Mouse (Mus musculus) ES-E14 (cell line): ENCODE data around the gene Arfip1. TPM values are rescaled to one million over a fixed set of nuclear protein-coding genes. Genes with fewer than 3 reads are reported as not detected.

ENCODE experiments used
- DNase-seq: peaks from one replicate; pipeline ENCODE4 v3.0.0-alpha.2; 2013; ENCODE audit warnings: low read depth, low spot score
- H3K27ac ChIP-seq: 2 replicates; pipeline ENCODE4 v1.5.1; 2012; ENCODE audit warnings: low read depth, mild to moderate bottlenecking, low read length, moderate library complexity, mixed read lengths; ENCODE audit not compliant: poor library complexity, insufficient read depth, severe bottlenecking
- H3K36me3 ChIP-seq: 2 replicates; pipeline ENCODE4 v1.6.1; 2012; ENCODE audit warnings: mild to moderate bottlenecking, low read length, moderate library complexity, mixed read lengths; ENCODE audit not compliant: control insufficient read depth, poor library complexity, insufficient read depth, severe bottlenecking
- H3K4me1 ChIP-seq, 2 experiments: fragments of 150-350 bp in 1 of 2; sonication (generic) in 1 of 2; 2 replicates each; pipeline ENCODE4 v1.6.1; 2012; ENCODE audit warnings: low read length in 2 of 2, mild to moderate bottlenecking in 1 of 2, mixed read lengths in 1 of 2; ENCODE audit not compliant: control insufficient read depth in 2 of 2, insufficient read depth in 2 of 2, poor library complexity in 1 of 2
- H3K4me3 ChIP-seq, 2 experiments: fragments of 150-350 bp in 1 of 2; sonication (generic) in 1 of 2; 2 replicates each; pipeline ENCODE4 v1.5.1; 2012; ENCODE audit warnings: low read length in 2 of 2, low read depth in 1 of 2, mild to moderate bottlenecking in 1 of 2, mixed read lengths in 1 of 2; ENCODE audit not compliant: insufficient read depth in 1 of 2, poor library complexity in 1 of 2, severe bottlenecking in 1 of 2
- H3K9ac ChIP-seq: 2 replicates; pipeline ENCODE4 v1.6.1; 2012; ENCODE audit warnings: low read depth, mild to moderate bottlenecking, low read length, mixed read lengths; ENCODE audit not compliant: poor library complexity, insufficient read depth, severe bottlenecking
- H3K9me3 ChIP-seq: fragments of 150-350 bp; sonication (generic); 2 replicates; pipeline ENCODE4 v1.6.1; 2012; ENCODE audit warnings: low read depth, mild to moderate bottlenecking, low read length; ENCODE audit not compliant: control insufficient read depth, insufficient read depth
- CHD2 ChIP-seq: IDR thresholded peaks from 2 replicates; pipeline ENCODE4 v1.6.1; 2014; ENCODE audit warnings: mild to moderate bottlenecking, low read depth, low read length, inconsistent platforms
- HCFC1 ChIP-seq: IDR thresholded peaks from 2 replicates; pipeline ENCODE4 v1.6.1; 2012; ENCODE audit warnings: low read length, inconsistent platforms, borderline replicate concordance; ENCODE audit not compliant: insufficient read depth
- MAFK ChIP-seq: IDR thresholded peaks from 2 replicates; pipeline ENCODE4 v1.6.1; 2014; ENCODE audit warnings: mild to moderate bottlenecking, low read depth, low read length, inconsistent platforms; ENCODE audit not compliant: insufficient read depth
- ZC3H11A ChIP-seq: IDR thresholded peaks from 2 replicates; pipeline ENCODE4 v1.6.1; 2012; ENCODE audit warnings: low read depth, mild to moderate bottlenecking, inconsistent platforms, low read length, borderline replicate concordance
- ZNF384 ChIP-seq: IDR thresholded peaks from 2 replicates; pipeline ENCODE4 v1.6.1; 2012; ENCODE audit warnings: low read depth, low read length, inconsistent platforms
- in situ Hi-C, 2 experiments: fragments of 600-800 bp; cut with MboI; formaldehyde crosslinking; loops; one replicate each; pipeline ENCODE4 v1.15.1; 2025; ENCODE audit warnings: low sequenced_read_pairs in 2 of 2, inconsistent platforms in 1 of 2; ENCODE audit not compliant: unreplicated experiment in 2 of 2
- total RNA-seq: library from RNA; depleted of rRNA; stranded (reverse); fragments of 300-350 nt; gene quantifications from 2 replicates; pipeline ENCODE4 v1.2.3, GENCODE M21; 2012

Arfip1 gene
- total RNA-seq, 1 experiment = 17.4 TPM

DNA sequence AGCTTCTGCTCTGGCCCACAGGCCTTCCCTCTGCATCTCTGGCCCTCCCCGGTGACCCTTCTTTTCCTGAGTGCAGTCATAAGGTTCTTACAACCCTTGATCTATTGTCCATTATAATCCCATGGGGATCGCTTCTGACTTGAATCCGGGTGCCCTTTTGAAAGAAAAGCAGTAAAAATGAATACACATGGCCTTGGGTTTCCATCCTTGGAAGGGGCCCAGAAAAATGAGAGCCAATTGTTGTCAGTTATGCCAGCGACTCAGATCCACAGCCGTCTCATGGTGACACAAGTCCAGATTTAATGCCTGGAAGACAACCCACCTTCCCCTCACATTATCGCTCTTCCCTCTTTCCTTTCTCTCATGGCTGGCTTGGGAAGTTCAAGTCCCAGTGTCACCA lies 100.3 kb downstream of the Arfip1 start:
- H3K4me1 ChIP-seq = peaks cover 0 to 2% of the 10 kb centered on the region in 2 experiments; a peak in 1 of 4 replicates
- H3K4me3 ChIP-seq = no peak overlapping the region
- in situ Hi-C loops = no loop called here
- H3K9me3 ChIP-seq = no peaks in the 10 kb centered on the region
- H3K9ac ChIP-seq = no peak overlapping the region
- TF ChIP-seq ZNF384 = no peak
- TF ChIP-seq HCFC1 = no peak
- no peak for TF ChIP-seq CHD2
- no peak for TF ChIP-seq ZC3H11A
- no peak for TF ChIP-seq MAFK
- no peak overlapping the region for H3K27ac ChIP-seq
- no peak for DNase-seq
- no peaks in the 10 kb centered on the region for H3K36me3 ChIP-seq

DNA sequence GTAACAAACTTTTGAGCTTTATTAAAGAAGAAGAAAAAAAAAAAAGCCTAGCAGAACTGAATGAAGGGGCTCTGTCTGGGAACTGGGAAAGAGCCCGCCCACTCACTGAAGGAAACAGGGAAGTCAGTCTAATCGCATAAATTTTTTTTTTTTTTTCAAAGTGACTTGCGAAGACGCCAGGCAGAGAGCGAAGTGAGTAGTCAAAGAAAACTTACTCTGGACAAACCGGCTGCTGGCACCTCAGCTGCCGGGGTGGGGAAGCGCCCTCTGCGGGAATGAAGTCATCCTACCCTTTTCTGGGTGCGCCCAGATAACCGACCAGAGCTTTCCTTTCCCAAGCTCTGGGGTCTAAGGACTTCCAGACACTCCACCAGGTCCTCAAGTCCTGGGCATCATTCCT lies 101.3 kb downstream of the Arfip1 start:
- DNase-seq = no peak
- no peak for TF ChIP-seq ZC3H11A
- TF ChIP-seq HCFC1 = no peak
- no peak for TF ChIP-seq MAFK
- peak; percentile 72; the same call in 1 of the 2 replicates for TF ChIP-seq ZNF384
- no peaks in the 10 kb centered on the region for H3K36me3 ChIP-seq
- H3K9ac ChIP-seq = no peak overlapping the region
- in situ Hi-C loops = no loop called here
- no peak overlapping the region for H3K27ac ChIP-seq
- peaks cover 0 to 2% of the 10 kb centered on the region in 2 experiments; a peak in 1 of 4 replicates for H3K4me1 ChIP-seq
- peak overlapping the region in 1 of 2 experiments; percentile 82; a peak in 2 of 4 replicates for H3K4me3 ChIP-seq
- no peaks in the 10 kb centered on the region for H3K9me3 ChIP-seq

DNA sequence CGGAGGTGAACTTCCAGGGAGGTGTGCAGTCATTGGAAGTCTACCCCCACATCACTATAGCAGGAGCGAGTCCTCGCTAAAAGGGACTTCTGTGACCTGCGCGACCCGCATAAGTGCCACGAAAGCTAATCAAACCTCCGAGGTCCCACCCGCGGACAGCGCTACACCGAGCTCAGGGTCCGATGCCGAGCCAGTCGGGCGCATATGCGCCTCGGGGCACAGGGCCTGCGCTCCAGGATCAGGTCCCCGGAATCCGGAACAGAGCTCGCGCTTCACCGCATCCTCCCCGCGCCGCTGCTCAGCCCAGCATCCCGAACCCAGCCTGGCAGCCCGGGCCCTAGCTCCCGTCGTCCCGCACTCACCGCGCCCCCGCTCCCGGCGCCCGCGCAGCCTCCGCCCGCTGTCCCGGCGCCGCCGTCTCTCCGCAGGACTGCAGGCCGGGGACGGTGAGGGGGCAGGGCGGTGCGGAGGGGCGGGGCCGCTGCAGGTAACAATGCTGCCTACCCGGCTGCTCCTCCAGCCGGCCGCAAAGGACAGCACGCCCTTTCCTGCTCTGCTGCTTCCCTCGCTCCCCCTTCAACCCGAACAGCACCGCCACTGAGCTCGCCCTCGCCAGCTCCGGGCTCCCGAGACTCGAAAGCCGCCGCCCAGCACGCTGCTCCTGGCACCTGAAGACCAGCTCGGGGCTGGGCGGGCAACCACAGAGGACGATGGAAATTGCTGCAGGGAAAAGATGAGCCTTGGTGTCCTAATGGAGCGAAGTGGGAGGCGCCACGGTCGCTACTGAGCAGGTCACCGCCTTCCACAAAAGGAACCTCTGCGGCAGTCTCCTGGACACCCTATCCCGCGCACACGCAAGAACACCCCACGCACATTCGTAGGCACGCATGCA lies 102.2 kb downstream of the Arfip1 start, which contains the start of gene Fhdc1:
TSS of gene Fhdc1 (minus strand) at position 424 of the 892 bp plus-strand sequence.
- DNase-seq = peak; percentile 55
- no peaks in the 10 kb centered on the region for H3K36me3 ChIP-seq
- in situ Hi-C loops = no loop called here
- TF ChIP-seq MAFK = no peak
- H3K9me3 ChIP-seq = no peaks in the 10 kb centered on the region
- peak within 1 kb of the TSS; percentile 82 to 88 for H3K4me3 ChIP-seq
- peaks cover 0 to 2% of the 10 kb centered on the region in 2 experiments; a peak in 1 of 4 replicates for H3K4me1 ChIP-seq
- H3K9ac ChIP-seq = peak within 1 kb of the TSS; percentile 72
- H3K27ac ChIP-seq = no peak within 1 kb of the TSS

DNA sequence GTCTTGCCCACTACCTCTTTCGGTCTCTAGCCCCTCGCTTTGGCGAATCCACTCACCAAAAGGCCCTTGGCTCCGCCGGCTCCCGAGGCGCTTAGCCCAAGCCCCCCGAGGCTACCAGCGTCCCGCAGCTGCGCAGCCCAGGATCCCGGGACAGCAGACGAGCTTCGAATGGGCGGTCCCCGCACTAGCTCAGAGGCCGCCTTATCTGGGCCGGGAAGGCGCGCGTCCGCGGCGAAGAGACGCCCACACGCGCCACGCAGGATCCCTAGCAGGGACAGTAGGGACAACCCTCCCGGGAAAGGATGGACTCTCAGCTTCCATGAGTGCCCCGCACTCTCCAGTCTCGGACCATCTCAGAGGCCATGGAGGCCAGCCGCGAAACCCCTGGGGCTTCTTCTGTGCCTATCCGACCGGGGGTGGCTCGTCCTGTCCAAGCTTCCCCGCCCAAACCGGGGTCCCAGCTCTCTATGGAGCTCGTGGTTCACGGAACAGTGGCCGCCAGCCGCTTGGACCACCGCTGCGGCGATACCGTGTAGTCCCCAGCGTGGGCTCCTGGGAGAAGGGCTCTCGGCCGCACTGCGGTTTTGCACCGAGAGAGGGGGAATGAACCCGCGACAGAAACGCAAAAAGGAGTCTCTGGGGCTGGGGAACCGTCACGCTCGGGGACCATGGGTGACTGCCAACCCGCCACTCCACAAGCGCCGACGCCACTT lies 103.0 kb downstream of the Arfip1 start:
- Histone ChIP-seq H3K4me3 (peak overlapping the region; percentile 82 to 88), H3K27ac (no peak overlapping the region), H3K4me1 (peaks cover 0 to 2% of the 10 kb centered on the region in 2 experiments; a peak in 1 of 4 replicates), H3K9me3 (no peaks in the 10 kb centered on the region), H3K36me3 (no peaks in the 10 kb centered on the region), H3K9ac (peak overlapping the region; percentile 72)
- no peak for DNase-seq
- TF ChIP-seq ZC3H11A = no peak
- no peak for TF ChIP-seq HCFC1
- no peak for TF ChIP-seq MAFK
- no peak for TF ChIP-seq CHD2
- no peak for TF ChIP-seq ZNF384
- in situ Hi-C loops = no loop called here
